Mouse (Mus musculus): ENCODE results near the gene Kat2b. TPM values are rescaled to one million over a fixed set of nuclear protein-coding genes. Genes with fewer than 3 reads are reported as not detected.
"Not testable (repeated sequence)": the region's sequence is repeated elsewhere in the genome, so short reads cannot be mapped to it uniquely, and the experiment has no call there.

The Kat2b gene
- 10 to 100 TPM; 14.1 to 14.6 TPM for total RNA-seq (2021)
- long read RNA-seq, full-length matches to known transcripts = 1 of 3 reads
- long read RNA-seq, partial matches to known transcripts = 0 of 3 reads
- long read RNA-seq, other reads (novel, unspliced or antisense) = 2 of 3 reads

GRCm38 (mm10) chr17:53566161-53566918, at the start of gene Kat2b:
Kat2b (plus strand) TSS chr17:53566861.
- peak in 1 of 2 experiments; percentile 37 for DNase-seq (ENCODE audit: low spot score in 2 of 2)

GRCm38 (mm10) chr17:53519364-53519763, 47.3 kb upstream of the Kat2b start:
- DNase-seq (ENCODE audit: low spot score in 2 of 2) = no peak

- no peak for DNase-seq (ENCODE audit: low spot score in 2 of 2)
Measured at GRCm38 (mm10) chr17:53520509-53520908, 46.2 kb upstream of the Kat2b start.

DNA sequence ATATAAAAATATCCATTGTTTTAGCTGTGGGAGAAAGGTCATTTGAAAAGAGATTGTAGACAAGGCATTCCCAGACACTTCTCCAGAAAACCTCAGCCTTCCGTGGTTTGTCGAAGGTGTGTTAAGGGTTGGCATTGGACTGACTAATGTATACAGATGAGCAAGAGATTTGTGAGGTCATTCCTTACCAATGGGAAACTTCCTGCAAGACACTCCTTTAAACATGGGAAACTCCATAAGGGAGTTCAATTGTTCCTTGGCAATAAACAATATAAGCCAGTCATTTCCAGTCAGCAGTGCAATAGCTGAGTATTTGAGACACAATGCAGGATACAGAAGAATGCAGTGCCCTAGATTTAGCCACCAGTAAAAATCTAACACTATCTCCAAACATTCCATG, 38.6 kb upstream of the Kat2b start:
- DNase-seq (ENCODE audit: low spot score in 2 of 2) = no peak

GRCm38 (mm10) chr17:53531160-53531559, 35.5 kb upstream of the Kat2b start:
- no peak for DNase-seq (ENCODE audit: low spot score in 2 of 2)

DNA sequence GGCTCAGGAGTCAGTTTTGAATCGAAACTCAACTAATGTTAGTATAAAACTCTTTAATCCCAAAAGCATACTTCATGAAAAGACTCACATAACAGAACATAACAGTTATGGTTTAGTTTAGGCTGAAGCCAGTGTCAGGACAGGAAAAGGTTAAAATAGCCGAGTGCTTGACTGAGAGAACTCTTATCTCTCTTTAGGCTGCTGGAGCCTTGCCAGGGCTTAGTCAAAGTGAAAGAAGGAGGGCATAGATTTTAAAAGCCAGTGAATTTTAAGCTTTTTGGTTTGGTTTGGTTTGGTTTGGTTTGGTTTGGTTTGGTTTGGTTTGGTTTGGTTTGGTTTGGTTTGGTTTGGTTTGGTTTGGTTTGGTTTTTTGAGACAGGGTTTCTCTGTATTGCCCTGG, 34.2 kb upstream of the Kat2b start:
- no peak for DNase-seq (ENCODE audit: low spot score in 2 of 2)

DNA sequence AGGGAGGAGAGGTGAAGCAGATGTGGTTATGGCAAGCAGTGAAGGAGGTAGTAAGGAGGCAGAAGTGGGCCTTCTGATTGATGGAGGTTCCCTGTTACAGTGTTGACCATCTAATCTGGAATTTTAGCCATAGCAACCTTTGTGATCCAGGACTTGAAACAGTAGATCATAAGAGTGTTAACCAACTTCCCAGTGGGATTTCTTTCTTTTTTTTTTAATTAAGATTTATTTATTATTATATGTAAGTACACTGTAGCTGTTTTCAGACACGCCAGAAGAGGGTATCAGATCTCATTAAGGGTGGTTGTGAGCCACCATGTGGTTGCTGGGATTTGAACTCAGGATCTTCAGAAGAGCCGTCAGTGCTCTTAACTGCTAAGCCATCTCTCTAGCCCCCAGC, 27.3 kb upstream of the Kat2b start, which contains the start of gene Pp2d1:
Pp2d1 (minus strand) TSS at position 101 of the 400 bp plus-strand sequence.
- DNase-seq (ENCODE audit: low spot score in 2 of 2) = not testable (repeated sequence)

DNA sequence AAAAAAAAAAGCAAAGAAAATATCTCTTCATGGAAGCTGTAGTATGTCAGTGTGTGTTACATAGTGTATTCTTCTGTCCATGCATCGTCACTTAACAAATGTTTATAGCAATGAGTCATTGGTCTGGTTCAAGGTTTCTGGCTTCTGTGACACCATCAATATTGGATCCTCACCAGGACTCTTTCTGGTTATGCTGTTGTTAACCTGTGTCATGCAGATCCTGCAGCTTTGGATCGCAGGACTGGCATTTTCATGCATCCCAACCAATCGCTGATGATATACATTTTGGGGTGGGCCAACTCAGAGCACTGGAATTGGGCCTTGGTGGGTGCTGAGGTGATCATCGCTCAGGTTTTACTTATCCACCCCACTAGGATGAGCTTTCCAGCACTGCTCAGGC, 24.1 kb upstream of the Kat2b start:
- no peak for DNase-seq (ENCODE audit: low spot score in 2 of 2)

GRCm38 (mm10) chr17:53543591-53544324, 22.9 kb upstream of the Kat2b start:
- DNase-seq (ENCODE audit: low spot score in 2 of 2) = peak; percentile 23 to 24

- no peak for DNase-seq (ENCODE audit: low spot score in 2 of 2)
Measured at GRCm38 (mm10) chr17:53551306-53552299, 15.1 kb upstream of the Kat2b start.

- no peak for DNase-seq (ENCODE audit: low spot score in 2 of 2)
Measured at GRCm38 (mm10) chr17:53554088-53554487, 12.6 kb upstream of the Kat2b start.

GRCm38 (mm10) chr17:53554813-53555212, 11.8 kb upstream of the Kat2b start:
- DNase-seq (ENCODE audit: low spot score in 2 of 2) = no peak

DNA sequence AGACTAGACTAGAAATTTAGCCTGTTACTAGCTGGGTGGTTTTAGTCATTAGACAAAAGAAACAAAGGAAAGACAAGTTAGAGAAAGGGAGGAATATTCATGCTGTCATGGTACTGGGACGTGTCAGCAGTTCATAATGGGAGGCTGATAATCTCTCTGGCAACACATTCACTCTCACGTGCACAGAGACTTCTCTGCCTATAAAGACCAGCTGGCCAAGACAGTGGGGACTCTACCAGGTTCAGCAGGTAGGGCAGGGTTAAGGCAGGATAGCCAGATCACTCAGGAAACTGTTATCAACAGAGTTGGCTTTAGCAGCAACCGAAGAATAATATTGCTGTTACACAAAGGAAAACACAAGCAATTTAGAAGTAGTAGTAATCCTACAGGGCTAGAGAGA, 9.2 kb upstream of the Kat2b start:
- no peak for DNase-seq (ENCODE audit: low spot score in 2 of 2)

DNA sequence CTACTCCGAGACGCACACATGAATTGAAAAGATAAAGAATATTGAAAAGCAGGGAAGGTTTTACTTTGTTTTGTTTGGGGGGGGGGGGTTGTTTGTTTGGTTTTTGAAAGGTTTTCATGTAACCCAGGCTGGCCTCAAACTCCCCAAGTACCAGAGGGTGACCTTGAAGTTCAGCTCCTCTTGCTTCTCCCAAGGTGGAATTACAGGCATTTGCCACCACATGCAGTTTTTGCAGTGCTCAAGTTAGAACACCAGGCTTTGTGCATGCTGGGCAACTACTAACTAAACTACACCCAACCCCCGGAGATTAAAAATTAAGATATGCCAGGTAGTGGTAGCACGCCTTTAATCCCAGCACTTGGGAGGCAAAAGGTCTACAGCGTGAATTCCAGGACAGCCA, 7.0 kb upstream of the Kat2b start:
- DNase-seq (ENCODE audit: low spot score in 2 of 2) = no peak

GRCm38 (mm10) chr17:53561458-53562029, 5.1 kb upstream of the Kat2b start:
- DNase-seq (ENCODE audit: low spot score in 2 of 2) = no peak

DNA sequence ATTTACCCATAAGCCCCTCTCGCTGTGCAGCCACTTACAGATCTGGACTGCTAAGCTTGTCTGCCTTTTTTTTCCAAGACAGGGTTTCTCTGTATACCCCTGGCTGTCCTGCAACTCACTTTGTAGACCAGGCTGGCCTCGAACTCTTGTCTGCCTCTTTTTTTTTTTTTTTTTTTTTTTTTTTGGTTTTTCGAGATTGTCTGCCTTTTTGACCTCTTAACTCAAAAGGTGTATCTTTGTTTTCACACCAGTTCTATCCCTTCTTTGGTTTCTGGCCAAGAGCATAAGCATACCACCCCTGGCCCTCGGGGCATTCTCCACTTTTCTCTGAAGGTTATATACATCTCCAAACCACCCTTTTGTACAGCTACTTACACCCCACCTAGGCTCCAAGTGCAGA, 1.8 kb upstream of the Kat2b start:
- no peak for DNase-seq (ENCODE audit: low spot score in 2 of 2)

- peak in 1 of 2 experiments; percentile 64 for DNase-seq (ENCODE audit: low spot score in 2 of 2)
Measured at GRCm38 (mm10) chr17:53566919-53567345, 271 bp downstream of the Kat2b start.

DNA sequence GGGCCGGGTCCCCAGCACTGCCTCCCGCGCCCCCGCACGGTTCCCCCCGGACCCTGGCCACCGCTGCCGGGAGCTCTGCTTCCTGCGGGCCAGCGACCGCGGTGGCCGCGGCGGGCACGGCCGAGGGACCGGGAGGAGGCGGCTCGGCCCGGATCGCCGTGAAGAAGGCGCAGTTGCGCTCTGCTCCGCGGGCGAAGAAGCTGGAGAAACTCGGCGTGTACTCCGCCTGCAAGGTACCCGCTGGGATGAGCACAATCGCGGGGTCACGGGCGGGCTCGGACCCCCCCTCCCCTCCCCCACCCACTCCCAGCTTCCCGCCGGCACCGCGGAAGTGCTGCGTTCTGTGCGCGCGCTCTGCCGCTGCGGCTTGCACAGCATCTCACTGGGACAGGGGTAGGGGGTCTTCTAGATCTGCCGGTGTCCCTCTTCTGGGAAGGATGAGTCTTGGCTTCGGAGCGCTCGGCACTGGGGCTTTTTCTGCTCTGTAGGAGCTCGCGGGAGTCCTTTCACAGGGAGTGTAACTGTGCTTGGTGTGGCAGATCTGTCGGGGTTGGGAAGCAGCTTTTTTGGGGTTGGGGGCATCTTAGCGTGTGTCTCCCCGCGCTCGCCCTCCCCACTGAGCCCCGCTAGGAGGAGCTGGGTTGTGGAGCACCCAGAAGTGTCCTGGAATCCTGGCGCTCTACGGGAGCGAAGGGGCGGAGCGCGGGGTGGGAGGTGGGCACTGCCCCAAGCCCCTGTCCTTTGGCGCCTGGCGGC, 863 bp downstream of the Kat2b start:
- peak; percentile 66 to 75 for DNase-seq (ENCODE audit: low spot score in 2 of 2)

DNA sequence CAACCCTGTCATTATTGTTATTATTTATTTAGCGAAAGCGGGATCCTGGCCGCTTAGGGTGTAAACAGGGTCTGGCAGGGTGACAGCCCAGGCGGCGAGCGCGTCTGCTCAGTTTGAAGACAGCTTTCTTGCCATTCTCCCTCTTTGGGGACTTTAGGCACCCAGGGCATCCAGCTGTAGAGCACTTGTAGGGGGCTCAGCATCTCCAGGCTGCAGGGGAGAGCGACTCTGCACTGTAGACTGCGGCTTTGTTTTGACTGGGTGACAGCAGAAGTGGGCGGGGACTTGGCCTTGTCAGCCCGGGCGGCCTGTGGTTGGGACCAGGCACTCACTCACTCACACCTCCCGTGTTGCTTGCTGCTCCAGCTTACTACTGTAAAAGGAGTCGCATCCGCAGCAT, 1.5 kb downstream of the Kat2b start:
- peak in 1 of 2 experiments; percentile 71 for DNase-seq (ENCODE audit: low spot score in 2 of 2)
